Mouse (Mus musculus): ENCODE data around the gene Itgae. TPM values are rescaled to one million over a fixed set of nuclear protein-coding genes. Genes with fewer than 3 reads are reported as not detected.
"Not testable (repeated sequence)": the region's sequence is repeated elsewhere in the genome, so short reads cannot be mapped to it uniquely, and the experiment has no call there.

The Itgae gene
- total RNA-seq, 2 experiments from 2014 or later, result 0.07 to 0.16 TPM

DNA sequence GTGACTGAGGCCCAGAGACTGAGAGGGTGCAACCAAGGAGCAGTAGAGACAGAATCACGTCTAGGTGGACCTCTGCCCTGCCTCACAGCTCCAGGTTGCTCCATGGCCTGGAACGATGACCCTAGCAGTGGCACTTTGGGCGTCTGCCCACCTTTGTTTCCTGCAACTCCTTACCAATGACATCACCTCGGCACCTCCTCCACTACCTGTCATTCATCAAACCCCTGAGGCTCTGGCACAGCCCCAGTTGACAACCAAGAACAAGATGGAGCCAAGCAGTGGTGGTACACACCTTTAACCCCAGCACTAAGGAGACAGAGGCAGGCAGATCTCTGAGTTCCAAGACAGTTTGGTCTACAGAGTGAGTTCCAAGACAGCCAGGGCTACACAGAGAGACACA, 1.7 kb downstream of the Itgae start:
- DNase-seq (ENCODE audit: low spot score in 2 of 2), result no peak

DNA sequence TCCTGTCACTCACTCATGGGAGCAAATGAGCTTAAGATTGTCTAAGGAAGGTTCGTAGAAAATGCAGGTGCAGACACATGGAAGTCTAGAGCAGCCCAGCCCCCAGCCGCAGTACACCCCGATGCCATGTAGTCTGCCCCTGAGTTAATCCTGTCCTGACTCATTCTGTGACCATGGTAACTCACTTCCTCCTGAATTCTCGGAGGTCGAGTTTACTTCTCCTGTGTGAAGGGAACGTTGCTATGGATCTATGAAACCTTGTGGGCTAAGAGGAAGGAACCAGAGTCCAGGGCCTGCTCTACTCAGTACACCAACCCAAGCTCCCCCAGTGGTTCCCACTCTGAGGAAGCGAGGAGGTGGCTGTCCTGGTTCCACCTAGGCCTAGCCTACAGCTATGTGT, 2.5 kb downstream of the Itgae start:
- no peak for DNase-seq (ENCODE audit: low spot score in 2 of 2)

DNA sequence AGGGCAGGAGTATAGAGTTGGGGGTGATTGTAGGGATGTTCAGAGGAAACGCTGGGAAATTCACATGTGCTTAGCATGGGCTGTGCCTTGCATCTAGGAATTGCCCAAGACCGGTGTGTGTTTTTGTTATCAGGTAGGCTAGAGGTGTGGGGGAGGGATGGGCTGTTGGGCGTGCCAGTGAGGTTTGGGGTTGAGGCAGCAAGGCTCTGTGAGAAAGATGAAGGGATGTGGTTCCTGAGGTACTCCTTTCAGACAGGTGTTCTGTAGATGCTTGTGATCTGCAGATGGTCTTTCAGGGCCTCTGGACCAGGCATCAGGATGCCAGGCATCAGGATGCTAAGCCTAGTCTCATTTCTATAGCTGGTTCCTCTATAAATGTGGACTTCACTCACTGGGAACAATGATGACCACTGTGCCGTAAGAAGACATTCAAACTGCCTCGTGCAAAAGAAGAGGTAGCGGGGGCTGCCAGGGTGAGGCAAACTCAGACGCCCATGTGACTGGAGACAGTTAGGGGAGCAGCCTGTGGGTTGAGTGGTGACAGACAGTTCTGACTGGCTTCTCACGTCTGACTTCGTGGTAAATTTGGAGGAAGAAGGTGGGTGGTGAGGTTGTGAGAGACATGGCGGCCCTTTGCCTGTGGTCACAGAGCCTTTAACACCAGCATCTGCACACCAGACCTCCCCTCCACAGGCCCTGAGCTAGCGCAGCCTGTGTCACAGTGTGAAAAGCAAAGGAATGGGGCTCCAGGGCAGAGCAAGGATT, 4.0 kb downstream of the Itgae start:
- no peak for DNase-seq (ENCODE audit: low spot score in 2 of 2)

DNA sequence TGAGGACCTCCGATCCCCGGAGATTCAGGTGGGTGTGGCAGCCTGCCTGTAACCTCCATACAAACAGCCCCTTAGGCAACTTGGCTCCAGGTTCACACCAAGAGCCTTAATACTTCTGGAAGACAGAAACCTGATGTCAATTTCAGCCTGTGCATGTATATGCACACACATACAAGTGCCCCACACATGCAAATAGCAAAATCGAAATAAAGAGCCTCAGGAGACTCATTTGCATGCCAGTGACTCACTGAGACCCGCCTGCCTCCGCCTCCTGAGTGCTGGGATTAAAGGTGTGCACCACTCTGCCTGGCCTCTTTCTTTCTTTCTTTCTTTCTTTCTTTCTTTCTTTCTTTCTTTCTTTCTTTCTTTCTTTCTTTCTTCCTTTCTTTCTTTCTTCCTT, 8.5 kb downstream of the Itgae start:
- no peak for DNase-seq (ENCODE audit: low spot score in 2 of 2)

DNA sequence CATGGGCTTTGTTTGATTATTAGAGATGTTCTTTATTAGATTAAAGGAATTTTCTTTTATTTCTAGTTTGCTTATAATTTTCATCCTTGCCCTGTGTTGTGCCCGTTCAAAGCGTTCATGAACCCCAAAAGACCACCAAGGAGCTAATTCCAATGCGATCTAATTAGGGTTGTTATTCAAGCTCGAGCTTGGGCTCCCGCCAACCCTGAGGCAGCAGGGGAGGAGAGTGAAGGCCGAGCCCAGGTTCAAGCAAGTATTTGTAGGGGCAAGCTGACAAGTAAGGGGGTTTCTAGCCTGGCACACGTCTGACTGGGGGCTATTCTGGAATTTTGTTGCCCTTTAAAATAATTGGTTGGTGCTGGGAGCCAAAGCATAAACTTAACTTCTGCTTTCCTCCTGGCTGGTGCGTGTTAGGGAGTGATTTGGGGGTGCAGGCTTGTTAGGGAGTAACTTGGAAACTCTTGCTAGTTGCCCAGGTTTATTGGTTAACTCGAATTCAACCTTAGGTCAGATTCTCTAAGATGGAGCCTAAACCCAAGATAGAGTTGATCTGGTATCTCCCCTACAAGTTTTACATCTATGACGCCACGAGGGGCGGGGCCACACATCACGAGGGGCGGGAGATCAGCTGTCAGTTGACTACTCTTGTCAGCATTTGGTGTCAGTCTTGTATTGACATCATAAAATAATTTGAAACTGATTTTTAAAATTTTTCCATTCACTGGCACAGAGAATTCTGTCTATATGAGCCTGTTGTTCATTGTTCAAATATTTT, 9.8 kb downstream of the Itgae start:
- DNase-seq (ENCODE audit: low spot score in 2 of 2), result no peak

DNA sequence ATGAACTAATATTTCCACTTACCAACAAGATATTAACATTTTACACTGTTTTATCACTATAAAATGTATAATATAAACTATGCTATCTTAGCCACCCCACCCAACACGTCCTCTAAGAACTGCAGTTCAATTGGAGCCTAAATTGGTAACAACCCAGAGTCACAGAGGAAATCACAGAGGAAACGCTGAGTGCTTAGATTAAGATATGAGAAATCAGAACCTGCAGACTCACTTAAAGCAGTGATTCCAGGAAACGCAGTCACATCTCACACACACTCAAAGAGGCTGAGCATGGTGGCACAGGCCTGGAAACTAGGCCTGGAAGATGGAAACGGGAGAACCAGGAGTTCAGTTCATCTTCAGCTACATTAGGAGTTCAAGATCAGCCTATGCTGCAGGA, 10.9 kb downstream of the Itgae start:
- DNase-seq (ENCODE audit: low spot score in 2 of 2), result no peak

DNA sequence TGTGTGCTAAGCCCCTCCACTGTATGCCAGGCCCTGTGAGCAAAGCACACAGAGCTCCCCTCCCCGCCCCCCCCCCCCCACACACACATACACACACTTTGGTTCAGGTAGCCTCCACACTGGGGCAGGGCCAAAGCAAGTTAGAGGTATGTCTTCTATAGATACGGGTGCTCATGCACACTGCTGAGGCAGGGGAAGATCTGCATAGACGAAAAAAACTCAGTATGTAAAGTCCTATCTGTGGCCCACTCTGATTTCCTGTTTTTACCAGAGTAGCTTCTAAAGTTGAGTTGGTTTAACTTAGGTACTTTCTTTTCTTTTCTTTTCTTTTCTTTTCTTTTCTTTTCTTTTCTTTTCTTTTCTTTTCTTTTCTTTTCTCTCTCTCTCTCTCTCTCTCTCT, 14.9 kb downstream of the Itgae start:
- no peak for DNase-seq (ENCODE audit: low spot score in 2 of 2)

DNA sequence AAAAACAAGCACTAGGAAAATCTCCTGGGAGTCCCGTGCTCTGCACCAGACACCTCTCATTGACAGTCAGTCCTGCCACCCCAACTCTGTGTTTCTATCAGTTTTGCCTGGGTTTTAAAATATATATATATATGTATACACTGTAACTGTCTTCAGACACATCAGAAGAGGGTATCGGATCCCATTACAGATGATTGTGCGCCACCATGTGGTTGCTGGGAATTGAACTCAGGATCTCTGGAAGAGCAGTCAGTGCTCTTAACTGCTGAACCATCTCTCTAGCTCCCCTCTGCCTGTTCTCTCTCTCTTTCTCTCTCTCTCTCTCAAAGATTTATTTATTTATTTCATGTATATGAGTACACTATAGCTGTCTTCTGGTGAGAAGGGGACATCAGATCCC, 17.0 kb downstream of the Itgae start:
- DNase-seq (ENCODE audit: low spot score in 2 of 2), result not testable (repeated sequence)

DNA sequence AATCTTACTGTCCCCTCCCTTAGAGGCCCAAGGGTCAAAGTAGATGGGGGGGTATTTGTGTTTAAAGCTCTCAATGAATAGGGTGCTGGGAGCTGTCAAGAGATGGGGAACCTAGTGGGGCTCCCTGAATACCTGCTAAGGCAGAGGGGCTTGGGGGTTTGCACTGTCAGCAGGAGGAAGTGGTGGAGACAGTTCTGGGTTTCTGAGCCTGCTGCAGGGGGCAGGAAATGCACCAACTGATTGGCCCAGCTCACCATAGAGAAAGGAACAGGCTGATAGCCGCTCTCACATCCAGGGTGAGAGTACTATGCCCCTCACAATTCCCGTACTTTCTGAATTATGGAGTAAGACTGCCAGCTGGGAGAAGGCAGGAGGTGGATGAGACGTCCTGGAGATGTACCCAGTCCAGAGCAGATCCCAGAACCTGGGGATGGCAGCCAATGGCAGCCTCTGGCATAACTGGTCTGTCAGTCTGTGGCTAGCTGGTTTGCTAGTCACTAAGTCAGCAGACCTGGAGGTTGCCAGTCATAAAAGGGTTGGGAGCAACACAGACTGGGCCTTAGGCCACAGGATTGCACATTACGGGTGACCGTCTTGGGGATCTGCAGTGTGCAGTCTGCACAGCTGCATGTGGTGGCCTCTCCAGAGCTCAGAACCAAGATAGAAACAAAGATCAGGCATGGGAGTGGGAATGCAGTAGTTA, 18.0 kb downstream of the Itgae start:
- no peak for DNase-seq (ENCODE audit: low spot score in 2 of 2)

DNA sequence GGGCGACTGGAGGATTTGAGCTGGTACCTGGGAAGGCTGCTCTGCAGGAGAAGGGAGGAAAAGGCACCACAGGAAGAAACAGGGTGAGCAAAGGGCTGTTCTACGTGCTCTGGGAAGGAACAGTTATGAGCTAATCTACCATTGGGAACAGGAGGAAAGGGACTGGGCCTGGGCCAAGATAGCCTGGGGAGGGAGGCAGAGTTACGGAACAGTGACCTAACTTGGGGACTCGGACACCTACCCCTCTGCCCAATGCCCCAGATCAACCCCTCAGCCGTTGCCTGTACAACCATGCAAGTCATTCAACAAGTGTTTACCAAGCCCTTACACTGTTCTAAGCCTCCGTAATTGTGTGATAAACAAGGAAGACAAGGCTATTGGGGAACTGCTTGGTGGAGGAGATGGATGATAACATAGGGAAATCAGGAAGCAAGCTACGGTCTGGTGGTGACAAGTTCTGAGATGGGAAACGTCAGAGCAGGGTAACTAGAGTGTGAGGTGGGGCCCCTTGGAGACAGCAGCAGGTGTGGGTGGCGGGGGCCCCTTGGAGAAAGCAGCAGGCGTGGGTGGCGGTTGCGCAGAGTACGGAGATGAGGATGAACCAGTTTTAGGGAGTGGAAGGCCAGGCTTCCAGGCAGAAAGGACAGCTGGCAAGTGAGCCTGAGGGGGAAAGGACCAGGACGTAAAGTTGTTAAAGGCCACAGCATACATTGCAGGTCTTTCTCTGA, 18.7 kb downstream of the Itgae start:
- DNase-seq (ENCODE audit: low spot score in 2 of 2), result no peak

DNA sequence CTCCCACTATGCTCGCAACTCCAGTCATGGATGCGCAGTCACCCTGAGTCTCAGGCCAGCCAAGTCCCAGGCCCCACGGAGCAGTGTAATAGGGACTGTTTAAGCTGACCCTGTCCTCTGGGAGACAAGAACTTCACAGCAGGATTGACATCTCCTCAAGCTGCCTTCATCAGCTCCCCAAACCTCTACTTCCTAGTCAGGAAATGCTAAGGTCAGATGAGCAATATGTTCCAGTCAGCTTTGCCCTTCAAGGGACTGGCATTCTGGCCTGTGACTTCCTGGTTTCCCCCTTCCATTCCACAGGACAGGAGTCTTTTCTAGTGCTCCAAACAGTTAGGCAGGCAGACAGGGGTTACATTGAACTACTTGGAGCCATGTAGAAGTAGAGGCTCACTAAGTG, 19.6 kb downstream of the Itgae start:
- DNase-seq (ENCODE audit: low spot score in 2 of 2), result no peak

DNA sequence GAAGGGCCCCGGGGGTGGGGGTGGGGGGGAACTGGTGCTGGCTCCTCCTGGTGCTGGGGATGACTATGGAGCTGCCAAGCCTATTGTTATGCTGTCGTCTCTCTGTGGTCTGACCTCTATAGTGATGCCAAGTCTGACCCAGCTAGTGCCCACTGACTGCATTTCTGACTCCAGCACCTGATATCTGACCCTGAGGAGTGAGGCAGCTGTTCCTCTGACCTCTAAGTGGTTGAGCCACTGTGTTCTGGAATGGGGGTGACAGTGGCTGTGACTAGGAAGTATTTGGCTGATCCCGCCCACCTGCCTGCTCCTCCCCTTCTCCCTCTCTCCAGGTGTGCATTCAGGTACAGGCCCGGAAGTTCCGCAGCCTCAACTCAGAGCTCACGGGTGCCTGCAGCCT, 21.0 kb downstream of the Itgae start:
- DNase-seq (ENCODE audit: low spot score in 2 of 2), result no peak

DNA sequence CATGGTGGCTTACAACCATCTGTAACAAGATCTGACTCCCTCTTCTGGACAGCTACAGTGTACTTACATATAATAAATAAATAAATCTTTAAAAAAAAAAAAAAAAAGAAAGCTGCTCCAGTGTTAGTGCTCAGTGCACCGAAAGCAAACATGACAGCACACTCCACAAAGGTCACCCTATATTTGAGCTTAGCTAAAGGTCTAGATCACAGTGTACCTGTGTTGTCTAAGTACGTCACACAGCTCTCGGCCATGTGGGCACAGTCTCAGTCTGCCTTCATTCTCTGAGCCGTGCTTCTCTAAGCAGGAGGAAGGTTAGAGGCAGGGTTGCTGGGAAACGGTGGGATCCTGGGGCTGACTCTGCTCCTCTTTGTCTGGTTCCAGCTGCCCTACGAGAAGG, 36.1 kb downstream of the Itgae start:
- DNase-seq (ENCODE audit: low spot score in 2 of 2), result no peak

DNA sequence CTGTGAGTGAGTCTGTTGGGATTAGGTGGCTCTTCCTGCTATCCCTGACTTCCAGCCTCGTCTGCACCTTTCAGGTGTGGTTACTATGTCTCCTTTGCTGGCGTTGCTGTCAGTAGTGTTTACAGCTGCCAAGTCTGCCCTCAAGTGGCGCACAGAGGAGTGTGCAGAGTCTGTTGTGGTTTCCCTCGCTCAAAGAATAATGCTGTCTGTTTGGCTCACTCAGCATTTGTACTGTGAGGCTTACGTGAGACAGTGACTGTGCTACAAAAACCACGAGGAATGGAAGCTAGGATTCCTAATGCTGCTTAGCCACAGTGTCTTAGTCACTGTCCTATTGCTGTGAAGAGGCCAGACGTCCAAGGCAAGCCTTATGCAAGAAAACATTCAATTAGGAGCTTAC, 40.6 kb downstream of the Itgae start:
- no peak for DNase-seq (ENCODE audit: low spot score in 2 of 2)

DNA sequence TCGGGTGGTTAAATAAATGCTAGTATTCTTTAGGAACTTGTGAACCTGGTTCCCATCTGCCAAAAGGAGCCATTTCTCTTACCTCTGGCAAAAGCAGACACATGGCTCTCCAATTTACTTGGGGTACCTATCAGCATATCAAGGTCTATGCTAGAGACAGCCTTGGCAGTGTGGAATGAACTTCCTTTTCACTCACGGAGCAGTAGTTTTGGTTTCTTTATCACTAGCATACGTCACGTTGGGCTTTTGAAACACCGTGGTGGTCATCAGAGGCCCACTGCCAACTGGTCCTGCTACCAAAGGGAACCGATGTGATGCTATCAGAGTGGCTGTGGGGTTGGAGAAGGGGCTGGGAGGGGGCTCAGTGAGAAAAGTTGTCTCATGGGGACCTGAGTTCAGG, 42.6 kb downstream of the Itgae start:
- no peak for DNase-seq (ENCODE audit: low spot score in 2 of 2)

DNA sequence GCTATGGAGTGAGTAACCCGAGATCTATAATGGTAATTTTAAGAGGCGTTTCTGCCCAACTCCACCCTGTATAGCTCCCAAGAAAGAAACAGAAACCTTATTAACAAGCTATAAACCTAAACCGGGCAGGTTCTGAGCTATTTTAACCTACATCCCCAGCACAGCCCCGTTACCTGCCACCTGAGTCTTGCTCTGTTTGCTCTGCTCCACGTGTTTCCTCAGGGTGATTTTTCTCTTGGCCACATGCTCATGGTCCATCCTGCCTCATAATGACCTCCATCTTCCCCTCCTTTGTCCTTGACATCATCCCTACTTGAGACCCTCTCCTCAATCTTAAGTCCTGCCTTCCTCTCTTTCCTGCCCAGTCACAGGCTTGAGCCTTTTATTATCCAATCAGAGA, 43.8 kb downstream of the Itgae start:
- no peak for DNase-seq (ENCODE audit: low spot score in 2 of 2)

DNA sequence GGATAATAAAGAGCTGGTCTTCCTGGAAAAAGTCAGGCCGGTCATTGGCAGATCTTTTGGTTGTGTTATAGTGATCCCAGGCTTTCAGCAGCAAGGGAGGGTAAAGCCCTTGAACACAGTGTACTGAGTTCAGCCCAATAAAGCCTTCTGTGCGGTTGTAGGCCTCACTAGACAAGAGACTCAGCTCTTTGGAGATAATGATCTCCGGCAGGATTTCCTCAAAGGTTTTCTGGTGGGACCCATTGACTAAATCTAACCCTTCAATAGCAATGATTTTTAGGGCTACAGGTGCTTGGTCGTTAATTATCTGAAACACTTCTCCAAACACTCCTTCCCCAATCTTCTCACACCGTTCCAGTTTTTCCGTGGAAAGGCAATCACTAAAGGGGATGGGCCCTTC, 46.2 kb downstream of the Itgae start:
- no peak for DNase-seq (ENCODE audit: low spot score in 2 of 2)

DNA sequence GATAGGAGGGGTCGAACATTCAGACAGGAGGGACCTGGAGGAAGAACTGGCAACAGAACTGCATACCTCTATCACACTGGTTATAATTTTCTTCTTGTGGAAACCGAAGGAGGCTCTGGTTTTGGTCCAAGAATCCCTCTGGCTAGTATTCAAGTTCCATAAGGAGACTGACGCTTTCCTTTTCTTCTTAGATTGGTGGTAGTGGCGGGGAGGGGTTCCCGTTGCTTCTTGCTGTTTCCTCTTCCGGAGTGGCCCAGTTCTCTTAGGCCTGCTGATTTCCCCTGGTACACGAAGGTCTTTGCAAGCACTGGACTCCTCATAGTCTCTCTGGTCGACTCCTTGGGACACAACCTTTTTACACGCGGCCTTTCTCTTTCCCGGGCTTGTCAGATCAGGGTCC, 46.7 kb downstream of the Itgae start:
- DNase-seq (ENCODE audit: low spot score in 2 of 2), result no peak

DNA sequence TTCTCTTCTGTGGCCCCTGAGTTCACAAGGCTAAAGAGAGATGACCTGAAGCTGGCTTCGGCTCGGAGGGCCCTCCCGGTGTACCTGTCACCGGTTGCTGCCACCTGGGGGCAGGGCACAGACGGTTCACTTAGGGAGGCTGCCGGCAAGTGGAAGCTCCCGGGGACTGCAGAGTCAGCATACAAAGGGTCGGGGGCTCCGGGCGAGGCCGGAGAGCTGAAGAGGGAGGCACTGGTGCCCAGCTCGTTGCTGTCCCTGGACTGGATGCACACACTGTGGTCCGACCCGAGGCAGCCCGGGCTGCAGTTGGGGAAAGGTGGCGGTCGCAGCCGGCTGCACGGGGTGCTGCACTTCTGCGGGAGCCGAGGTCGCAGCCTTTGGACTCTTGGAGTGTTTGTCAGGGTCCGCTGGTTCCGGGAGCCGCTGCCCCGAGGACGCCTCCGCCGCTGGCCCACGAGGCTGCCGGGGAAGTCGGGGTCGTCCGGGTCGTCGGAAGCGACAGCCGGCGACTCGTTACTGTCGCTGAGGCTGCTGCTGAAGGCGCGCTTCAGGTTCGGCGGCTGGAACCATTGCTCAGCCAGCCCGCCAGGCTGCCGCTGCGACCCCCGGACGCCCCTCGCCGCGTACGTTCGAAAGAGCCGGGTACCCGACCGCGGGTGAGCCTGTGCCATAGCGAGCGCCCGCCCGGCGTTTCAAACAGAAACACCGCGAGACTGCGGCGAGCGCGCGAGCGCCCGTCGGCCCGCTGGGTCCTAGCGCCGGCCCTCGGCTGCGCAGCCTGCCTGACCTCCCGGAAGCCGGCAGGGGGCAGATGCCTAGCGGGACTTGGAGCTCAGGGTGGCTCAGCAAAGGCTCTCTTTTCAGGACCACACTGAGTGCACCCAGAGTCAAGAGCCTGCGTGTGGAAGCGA, 47.5 kb downstream of the Itgae start, which contains the start of gene Haspin:
Haspin (minus strand) TSS at position 704 of the 911 bp plus-strand sequence.
- peak; percentile 92 to 94 for DNase-seq (ENCODE audit: low spot score in 2 of 2)

DNA sequence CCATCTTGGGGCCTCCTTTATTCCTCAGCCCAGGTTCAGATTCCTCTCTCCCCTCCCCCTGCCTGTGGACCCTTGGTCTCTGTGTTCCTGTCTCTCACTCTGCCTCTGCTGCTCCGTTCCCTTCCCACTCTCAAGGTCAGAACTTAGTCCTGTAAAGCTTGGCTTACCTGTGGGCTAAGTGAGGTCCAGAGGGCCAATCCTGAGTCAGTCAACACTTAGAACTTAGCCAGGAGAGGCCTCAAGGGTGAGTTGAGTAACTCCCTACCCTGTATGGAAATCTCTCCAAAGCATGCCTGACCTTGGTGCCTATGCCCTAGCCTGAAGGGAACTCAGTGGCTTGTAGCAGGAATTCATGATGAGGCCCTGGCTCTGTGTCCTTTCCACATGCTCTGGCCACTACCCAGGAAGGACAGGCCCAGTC, 53.9 kb downstream of the Itgae start:
- DNase-seq (ENCODE audit: low spot score in 2 of 2), result no peak

Measured in gastrocnemius, postnatal 4 days (tissue).